ENCODE assay signal across 8 mouse cellular contexts in genomic region chr9:85410643-85411296, GRCm38 (mm10).
A peak's percentile ranks its signal among the peaks of the same experiment; 100 is the strongest.
DNase-seq lines count a peak whose midpoint lies in the region; ATAC-seq and TF ChIP-seq lines count a peak whose summit lies in the region.

No protein-coding gene starts in this region.

- peak; percentile 50 to 65 for DNase-seq in heart, adult 18-20 months
- no peak for DNase-seq in heart, postnatal 25 days (ENCODE audit: low spot score)
- DNase-seq in R1 (ENCODE audit: low read depth, low spot score) = peak; percentile 16
- DNase-seq in limb, embryonic 14.5 days (ENCODE audit: low spot score) = peak; percentile 52
- DNase-seq in c-Kit-positive CD71-positive TER-119-positive erythroid progenitor cells, embryonic 14.5 days (ENCODE audit: low spot score) = no peak

- peaks cover 14% of the 10 kb centered on the region for H3K4me1 ChIP-seq in intestine, embryonic 16.5 days (ENCODE audit: control insufficient read depth, insufficient read depth, low read length)
- peaks cover 24% of the 10 kb centered on the region for H3K4me1 ChIP-seq in limb, embryonic 14.5 days (ENCODE audit: control insufficient read depth, insufficient read depth, low read length)
- H3K4me1 ChIP-seq in neural tube, embryonic 15.5 days = peaks cover 7% of the 10 kb centered on the region

- no peaks in the 10 kb centered on the region for H3K27me3 ChIP-seq in intestine, embryonic 16.5 days (replicated peaks; ENCODE audit: control insufficient read depth, insufficient read depth, low read length)
- peaks cover 5% of the 10 kb centered on the region; the same call in 1 of the 2 replicates for H3K27me3 ChIP-seq in limb, embryonic 14.5 days (ENCODE audit: control insufficient read depth, insufficient read depth, low read length)
- no peaks in the 10 kb centered on the region for H3K27me3 ChIP-seq in neural tube, embryonic 15.5 days (replicated peaks)

- WGBS in intestine, embryonic 16.5 days = 27% methylated on average over 11 of the region's 11 CpGs
- WGBS in limb, embryonic 14.5 days = 37% methylated on average over 11 of the region's 11 CpGs
- WGBS in neural tube, embryonic 15.5 days = 43% methylated on average over 11 of the region's 11 CpGs

- no peak for TF ChIP-seq POLR2A in limb, embryonic 14.5 days (IDR thresholded peaks at IDR 0.05; ENCODE audit: borderline replicate concordance, extremely low read depth, insufficient read depth, insufficient read length)

- no peak overlapping the region for H3K9ac ChIP-seq in intestine, embryonic 16.5 days (ENCODE audit: low read depth, low read length)
- H3K9ac ChIP-seq in limb, embryonic 14.5 days (ENCODE audit: low read depth, low read length, severe bottlenecking) = no peak overlapping the region
- no peak overlapping the region for H3K9ac ChIP-seq in neural tube, embryonic 15.5 days (replicated peaks)

- 0 out of 2 replicates have a peak overlapping the region, but pooled peaks have one; percentile 4 for H3K4me2 ChIP-seq in intestine, embryonic 16.5 days (ENCODE audit: low read depth, low read length)
- no peak overlapping the region for H3K4me2 ChIP-seq in limb, embryonic 14.5 days (replicated peaks; ENCODE audit: low read depth, low read length, severe bottlenecking)
- H3K4me2 ChIP-seq in neural tube, embryonic 15.5 days = 0 out of 2 replicates have a peak overlapping the region, but pooled peaks have one; percentile 9

- no peak overlapping the region for H3K4me3 ChIP-seq in intestine, embryonic 16.5 days (ENCODE audit: low read length)
- no peak overlapping the region for H3K4me3 ChIP-seq in limb, embryonic 14.5 days (replicated peaks; ENCODE audit: low read length)
- no peak overlapping the region for H3K4me3 ChIP-seq in neural tube, embryonic 15.5 days (replicated peaks)

- no peaks in the 10 kb centered on the region for H3K36me3 ChIP-seq in intestine, embryonic 16.5 days (ENCODE audit: control insufficient read depth, insufficient read depth, low read length)
- no peaks in the 10 kb centered on the region for H3K36me3 ChIP-seq in limb, embryonic 14.5 days (ENCODE audit: control insufficient read depth, insufficient read depth, low read length)
- H3K36me3 ChIP-seq in neural tube, embryonic 15.5 days = no peaks in the 10 kb centered on the region

- peak overlapping the region; percentile 51 for H3K27ac ChIP-seq in intestine, embryonic 16.5 days (ENCODE audit: low read length)
- H3K27ac ChIP-seq in limb, embryonic 14.5 days (replicated peaks; ENCODE audit: low read depth, low read length) = no peak overlapping the region
- peak overlapping the region; percentile 28; the same call in 1 of the 2 replicates for H3K27ac ChIP-seq in neural tube, embryonic 15.5 days (replicated peaks)

- ATAC-seq in frontal cortex, adult (ENCODE audit: low TSS enrichment) = peak; percentile 96
- ATAC-seq in intestine, embryonic 16.5 days = peak; percentile 78
- ATAC-seq in limb, embryonic 14.5 days (ENCODE audit: low FRiP score, low read depth) = peak; percentile 74; the same call in 1 of the 2 replicates
- ATAC-seq in neural tube, embryonic 15.5 days (ENCODE audit: low FRiP score) = peak; percentile 80; the same call in 1 of the 2 replicates

- H3K9me3 ChIP-seq in intestine, embryonic 16.5 days (ENCODE audit: control insufficient read depth, low read length) = no peaks in the 10 kb centered on the region
- H3K9me3 ChIP-seq in limb, embryonic 14.5 days (ENCODE audit: control insufficient read depth, low read length) = no peaks in the 10 kb centered on the region
- no peaks in the 10 kb centered on the region for H3K9me3 ChIP-seq in neural tube, embryonic 15.5 days (replicated peaks)

- intact Hi-C loops in heart, postnatal 25 days (cut with DNase I) = no loop called here

Comparison
In these comparisons a context has a peak if more than half of its experiments do, and no peak if none do; other contexts are left out.
1. DNase-seq: peak in heart, adult 18-20 months (2 of 2), R1 (single experiment) and limb, embryonic 14.5 days (single experiment); none in heart, postnatal 25 days (single experiment) and c-Kit-positive CD71-positive TER-119-positive erythroid progenitor cells, embryonic 14.5 days (single experiment).
2. Peak in every context shown above with its lines, with median percentiles within 50 percentile points of each other: ATAC-seq.